Mouse (Mus musculus) E14TG2a.4 (cell line): ENCODE data around the gene Ift20.

Experiments used
- CTCF ChIP-seq: conservative IDR thresholded peaks from 2 replicates; pipeline ENCODE4 v1.5.1; 2014; ENCODE audit warnings: low read length
- NANOG ChIP-seq: IDR thresholded peaks from 2 replicates; pipeline ENCODE4 v1.6.1; 2014; ENCODE audit warnings: borderline replicate concordance, low read length, mixed read lengths
- POU5F1 ChIP-seq: IDR thresholded peaks from 2 replicates; pipeline ENCODE4 v1.6.1; 2014; ENCODE audit warnings: low read length, borderline replicate concordance

DNA sequence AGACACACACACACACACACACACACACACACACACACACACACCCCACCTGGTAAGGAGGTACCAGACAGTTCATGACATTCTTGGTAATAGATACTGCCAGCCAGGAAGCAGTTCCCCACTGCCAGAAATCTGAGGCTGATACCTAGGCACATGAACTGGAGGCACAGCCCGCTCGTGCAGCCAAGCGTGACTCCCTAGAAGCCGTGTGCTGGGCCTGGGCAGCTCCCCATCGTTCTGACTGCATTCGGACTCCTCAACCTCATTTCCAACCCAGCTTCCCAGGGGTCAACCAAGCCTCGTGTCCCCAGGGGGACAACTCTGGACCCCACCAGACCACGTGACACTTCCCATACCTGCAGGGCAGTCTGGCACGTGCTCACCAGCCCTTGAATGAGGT, 7.4 kb upstream of the Ift20 start:
- TF ChIP-seq CTCF (no peak), POU5F1 (no peak), NANOG (no peak)
